Mouse (Mus musculus) E14TG2a.4 (cell line): ENCODE measurements around the gene Dnase2b.

Source experiments
- H3K27me3 ChIP-seq: 2 replicates; pipeline ENCODE4 v1.6.1; 2014; ENCODE audit warnings: low read length, control low read depth; ENCODE audit not compliant: insufficient read depth
- H3K36me3 ChIP-seq: 2 replicates; pipeline ENCODE4 v1.6.1; 2014; ENCODE audit warnings: low read length, control low read depth; ENCODE audit not compliant: insufficient read depth
- H3K4me1 ChIP-seq: replicated peaks from 2 replicates; pipeline ENCODE4 v1.6.1; 2014; ENCODE audit warnings: low read depth, low read length, control low read depth
- H3K4me3 ChIP-seq: replicated peaks from 2 replicates; pipeline ENCODE4 v1.5.1; 2014; ENCODE audit warnings: mild to moderate bottlenecking, low read length
- H3K9me3 ChIP-seq: 2 replicates; pipeline ENCODE4 v1.6.1; 2014; ENCODE audit warnings: low read length, control low read depth
- CTCF ChIP-seq: conservative IDR thresholded peaks from 2 replicates; pipeline ENCODE4 v1.5.1; 2014; ENCODE audit warnings: low read length
- NANOG ChIP-seq: IDR thresholded peaks from 2 replicates; pipeline ENCODE4 v1.6.1; 2014; ENCODE audit warnings: borderline replicate concordance, low read length, mixed read lengths
- POU5F1 ChIP-seq: IDR thresholded peaks from 2 replicates; pipeline ENCODE4 v1.6.1; 2014; ENCODE audit warnings: low read length, borderline replicate concordance

Dnase2b gene

GRCm38 (mm10) chr3:146556567-146556966, 58.8 kb downstream of the Dnase2b start:
- Histone ChIP-seq H3K9me3 (no peaks in the 10 kb centered on the region), H3K36me3 (no peaks in the 10 kb centered on the region)
- TF ChIP-seq POU5F1 (no peak), CTCF (no peak), NANOG (no peak)

GRCm38 (mm10) chr3:146554816-146555215, 60.6 kb downstream of the Dnase2b start:
- Histone ChIP-seq H3K9me3 (no peaks in the 10 kb centered on the region), H3K4me3 (no peak overlapping the region), H3K36me3 (no peaks in the 10 kb centered on the region), H3K27me3 (no peaks in the 10 kb centered on the region), H3K4me1 (0 out of 2 replicates have a peak, but pooled peaks cover 3% of the 10 kb centered on the region)
- TF ChIP-seq CTCF = no peak
- no peak for TF ChIP-seq NANOG
- TF ChIP-seq POU5F1 = no peak

More at GRCm38 (mm10) chr3:146556567-146556966, 58.8 kb downstream of the Dnase2b start:
- no peak overlapping the region for H3K4me3 ChIP-seq
- no peaks in the 10 kb centered on the region for H3K27me3 ChIP-seq
- H3K4me1 ChIP-seq = 0 out of 2 replicates have a peak, but pooled peaks cover 3% of the 10 kb centered on the region

GRCm38 (mm10) chr3:146543632-146544031, 71.8 kb downstream of the Dnase2b start:
- H3K4me1 ChIP-seq = peaks cover 9% of the 10 kb centered on the region
- TF ChIP-seq CTCF = no peak
- peak; percentile 89 for TF ChIP-seq NANOG
- TF ChIP-seq POU5F1 = no peak
- H3K27me3 ChIP-seq = no peaks in the 10 kb centered on the region
- no peaks in the 10 kb centered on the region for H3K36me3 ChIP-seq
- no peak overlapping the region for H3K4me3 ChIP-seq
- H3K9me3 ChIP-seq = peaks cover 18% of the 10 kb centered on the region

GRCm38 (mm10) chr3:146540521-146541273, 74.7 kb downstream of the Dnase2b start:
- TF ChIP-seq NANOG (no peak), CTCF (no peak), POU5F1 (no peak)
- Histone ChIP-seq H3K4me3 (no peak overlapping the region), H3K9me3 (peaks cover 18% of the 10 kb centered on the region), H3K27me3 (no peaks in the 10 kb centered on the region), H3K4me1 (peaks cover 13% of the 10 kb centered on the region), H3K36me3 (no peaks in the 10 kb centered on the region)

GRCm38 (mm10) chr3:146534986-146535385, 80.4 kb downstream of the Dnase2b start:
- Histone ChIP-seq H3K27me3 (no peaks in the 10 kb centered on the region), H3K9me3 (0 out of 2 replicates have a peak, but pooled peaks cover 3% of the 10 kb centered on the region)
- TF ChIP-seq NANOG = no peak
- no peak for TF ChIP-seq POU5F1
- TF ChIP-seq CTCF = no peak

More at GRCm38 (mm10) chr3:146534986-146535385, 80.4 kb downstream of the Dnase2b start:
- peaks cover 22% of the 10 kb centered on the region for H3K4me1 ChIP-seq
- no peaks in the 10 kb centered on the region for H3K36me3 ChIP-seq
- no peak overlapping the region for H3K4me3 ChIP-seq
